Mouse (Mus musculus) forebrain, embryonic 15.5 days (tissue): ENCODE results near the gene Foxk1. TPM values are rescaled to one million over a fixed set of nuclear protein-coding genes. Genes with fewer than 3 reads are reported as not detected.

Experiments used
- ATAC-seq: fragments of 200-750 bp; cut with Nextera tagmentation; replicated peaks from 2 replicates; pipeline ENCODE4 v1.8.0; 2017; ENCODE audit warnings: mild to moderate bottlenecking, moderate TSS enrichment, moderate library complexity
- H3K27ac ChIP-seq: fragments of 300-500 bp; sonication (generic); replicated peaks from 2 replicates; pipeline ENCODE4 v1.5.1; 2015; ENCODE audit warnings: mild to moderate bottlenecking, inconsistent platforms
- H3K27me3 ChIP-seq: fragments of 300-500 bp; sonication (generic); 2 replicates; pipeline ENCODE4 v1.6.1; 2015; ENCODE audit warnings: inconsistent platforms
- H3K36me3 ChIP-seq: fragments of 300-500 bp; sonication (generic); 2 replicates; pipeline ENCODE4 v1.6.1; 2015; ENCODE audit warnings: mild to moderate bottlenecking, inconsistent platforms
- H3K4me1 ChIP-seq: fragments of 300-500 bp; sonication (generic); 2 replicates; pipeline ENCODE4 v1.6.1; 2015; ENCODE audit warnings: inconsistent platforms
- H3K4me2 ChIP-seq: fragments of 300-500 bp; sonication (generic); replicated peaks from 2 replicates; pipeline ENCODE4 v1.6.1; 2015; ENCODE audit warnings: mild to moderate bottlenecking, inconsistent platforms
- H3K4me3 ChIP-seq: fragments of 300-500 bp; sonication (generic); 2 replicates; pipeline ENCODE4 v1.5.1; 2015; ENCODE audit warnings: mild to moderate bottlenecking, inconsistent platforms
- H3K9ac ChIP-seq: fragments of 300-500 bp; sonication (generic); replicated peaks from 2 replicates; pipeline ENCODE4 v1.6.1; 2015; ENCODE audit warnings: mild to moderate bottlenecking, inconsistent platforms
- H3K9me3 ChIP-seq: fragments of 300-500 bp; sonication (generic); 2 replicates; pipeline ENCODE4 v1.6.1; 2016; ENCODE audit warnings: inconsistent platforms
- WGBS: fragments of 180-500 bp; shearing (Covaris S2); methylation state at CpG from one replicate; pipeline ENCODE4 v1.1.7; 2015; ENCODE audit warnings: mixed read lengths; 5-methylcytosine and 5-hydroxymethylcytosine counted together
- polyA plus RNA-seq: library from polyadenylated mRNA; unstranded; fragments of >200 nt; fragmentation: Nextera tagmentation; extraction: Ambion mirVana; gene quantifications from 2 replicates; pipeline ENCODE4 v1.2.1, GENCODE M21; 2015

Gene Foxk1
- polyA plus RNA-seq, 1 experiment from 2014 or later = 3.9 TPM

DNA sequence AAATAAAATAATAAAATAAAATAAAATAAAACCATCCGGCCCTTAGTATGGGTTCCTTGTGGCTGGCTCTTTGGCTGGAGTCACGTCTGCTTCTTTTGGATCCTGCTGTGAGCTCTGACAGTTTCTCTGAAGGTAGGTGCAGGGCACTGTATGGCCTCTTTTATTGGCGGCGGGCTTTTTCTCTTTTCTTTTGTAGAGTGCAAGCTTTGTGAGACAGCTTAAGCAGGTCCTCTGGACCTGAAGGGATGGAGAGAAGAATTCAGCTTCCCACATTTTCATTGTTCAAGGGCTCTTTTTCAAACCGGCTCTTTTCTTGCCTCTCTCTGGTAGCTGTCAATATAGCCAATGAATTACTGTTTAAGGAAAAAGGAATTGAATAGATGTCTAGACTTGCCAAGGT, 5.4 kb upstream of the Foxk1 start:
- H3K9ac ChIP-seq = 0 out of 2 replicates have a peak overlapping the region, but pooled peaks have one; percentile 10
- H3K9me3 ChIP-seq = no peaks in the 10 kb centered on the region
- H3K27ac ChIP-seq = peak overlapping the region; percentile 27; the same call in 1 of the 2 replicates
- no peaks in the 10 kb centered on the region for H3K27me3 ChIP-seq
- peaks cover 8% of the 10 kb centered on the region for H3K4me1 ChIP-seq
- H3K4me2 ChIP-seq = no peak overlapping the region
- ATAC-seq = no peak
- whole genome bisulfite sequencing = 10% methylated on average over 5 of the region's 5 CpGs
- no peaks in the 10 kb centered on the region for H3K36me3 ChIP-seq
- H3K4me3 ChIP-seq = no peak overlapping the region

DNA sequence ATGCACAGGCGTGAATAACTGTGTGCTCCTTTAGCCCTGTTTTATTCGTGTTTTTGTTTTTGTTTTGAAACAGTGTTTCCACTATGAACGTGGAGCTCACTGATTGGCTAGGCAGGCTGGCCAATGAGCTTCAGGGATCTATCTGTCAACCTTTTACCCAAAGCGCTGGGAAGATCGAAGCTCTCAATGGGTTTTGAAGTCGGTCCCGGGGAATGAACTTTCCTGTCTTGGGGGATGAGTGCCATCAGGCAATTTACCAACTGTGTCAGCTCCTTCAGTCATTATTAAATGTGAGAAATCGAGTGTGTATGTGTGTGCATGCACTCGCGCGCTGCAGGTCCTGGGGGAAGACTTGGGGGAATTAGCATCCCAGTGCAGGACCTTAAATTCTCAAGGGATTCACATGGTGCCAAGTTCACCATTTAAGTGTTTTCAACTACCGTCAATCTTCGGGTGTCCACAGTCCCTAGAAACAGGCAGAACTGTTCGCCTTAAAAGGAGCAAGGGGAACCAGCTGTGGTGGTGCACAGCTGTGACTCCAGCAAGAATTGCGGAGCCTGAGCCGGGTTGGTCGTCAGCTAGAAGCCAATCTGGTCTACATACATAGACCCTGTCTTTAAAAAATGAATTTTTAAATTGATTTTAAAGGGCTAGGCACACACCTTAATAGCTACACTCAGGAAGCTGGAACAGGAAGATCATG, 965 bp upstream of the Foxk1 start:
- peak overlapping the region; percentile 94; the same call in 1 of the 2 replicates for H3K9ac ChIP-seq
- WGBS = 28% methylated on average over 17 of the region's 17 CpGs
- no peak for ATAC-seq
- peak overlapping the region; percentile 95 for H3K4me3 ChIP-seq
- H3K36me3 ChIP-seq = no peaks in the 10 kb centered on the region
- no peaks in the 10 kb centered on the region for H3K27me3 ChIP-seq
- H3K9me3 ChIP-seq = no peaks in the 10 kb centered on the region
- H3K27ac ChIP-seq = peak overlapping the region; percentile 77
- peaks cover 43% of the 10 kb centered on the region for H3K4me1 ChIP-seq
- peak overlapping the region; percentile 86 for H3K4me2 ChIP-seq

DNA sequence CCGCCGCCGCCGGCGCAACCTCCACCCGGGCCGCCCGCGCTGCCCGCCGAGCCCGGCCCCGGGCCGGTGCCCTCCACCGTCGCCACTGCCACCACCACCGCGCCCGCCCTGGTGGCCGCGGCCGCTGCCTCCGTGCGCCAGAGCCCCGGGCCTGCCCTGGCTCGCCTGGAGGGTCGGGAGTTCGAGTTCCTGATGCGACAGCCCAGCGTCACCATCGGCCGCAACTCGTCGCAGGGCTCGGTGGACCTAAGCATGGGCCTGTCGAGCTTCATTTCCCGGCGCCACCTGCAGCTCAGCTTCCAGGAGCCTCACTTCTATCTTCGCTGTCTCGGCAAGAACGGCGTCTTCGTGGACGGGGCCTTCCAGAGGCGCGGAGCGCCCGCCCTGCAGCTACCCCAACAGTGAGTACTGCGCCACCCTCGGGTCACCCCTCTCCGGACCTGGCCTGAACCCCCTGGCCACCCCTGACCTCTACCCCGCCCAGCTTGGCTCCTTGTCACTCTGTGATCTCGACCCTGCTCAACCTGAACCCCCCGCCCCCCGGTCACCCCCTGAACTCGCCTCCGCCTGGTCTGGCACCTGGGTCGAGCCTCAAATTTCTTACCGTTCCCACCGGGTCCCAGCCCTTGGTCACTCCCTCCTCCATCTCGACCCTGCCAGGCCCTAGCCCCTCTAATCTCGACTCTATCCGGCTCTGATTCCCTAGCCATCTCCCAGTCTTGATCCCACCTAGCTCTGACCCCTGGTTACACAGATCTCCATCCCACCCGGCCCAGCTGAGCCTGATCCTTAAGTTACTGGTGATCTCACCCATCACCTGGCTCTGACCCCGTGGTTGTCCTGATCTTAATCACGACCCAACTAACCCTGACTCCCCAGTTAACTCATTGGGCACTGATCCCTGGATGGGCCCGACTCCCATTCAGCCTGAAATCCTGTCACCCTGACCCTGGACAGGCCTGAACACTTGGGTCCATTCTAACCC, 636 bp downstream of the Foxk1 start:
- peak; percentile 40 for ATAC-seq
- under 1% methylated on average over 65 of the region's 67 CpGs for WGBS
- Histone ChIP-seq H3K27ac (peak overlapping the region; percentile 77), H3K9ac (peak overlapping the region; percentile 94), H3K4me2 (peak overlapping the region; percentile 86), H3K27me3 (no peaks in the 10 kb centered on the region), H3K36me3 (no peaks in the 10 kb centered on the region), H3K4me3 (peak overlapping the region; percentile 95), H3K4me1 (peaks cover 48% of the 10 kb centered on the region), H3K9me3 (no peaks in the 10 kb centered on the region)

DNA sequence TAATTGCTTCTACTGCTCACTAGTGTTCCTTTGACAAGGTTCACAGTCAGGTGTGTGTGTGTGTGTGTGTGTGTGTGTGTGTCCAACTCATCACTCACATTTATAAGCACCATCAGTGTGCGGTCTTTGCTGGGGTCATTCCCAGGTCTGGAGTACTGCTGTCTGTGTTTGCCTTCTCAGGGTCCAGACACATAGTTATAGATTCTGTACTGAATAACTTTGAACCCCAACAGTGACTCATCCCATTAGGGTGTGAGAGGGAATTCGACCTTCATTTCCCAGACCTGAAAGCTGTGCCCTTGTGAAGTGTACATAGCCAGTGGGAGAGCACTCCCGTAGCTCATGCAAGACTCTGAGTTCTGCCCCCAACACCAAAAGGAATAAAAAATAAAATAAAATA, 2.4 kb downstream of the Foxk1 start:
- 78% methylated on average over 3 of the region's 3 CpGs for WGBS
- Histone ChIP-seq H3K4me2 (peak overlapping the region; percentile 86), H3K27ac (no peak overlapping the region), H3K27me3 (no peaks in the 10 kb centered on the region), H3K4me1 (peaks cover 65% of the 10 kb centered on the region), H3K4me3 (0 out of 2 replicates have a peak overlapping the region, but pooled peaks have one; percentile 95), H3K9ac (no peak overlapping the region), H3K9me3 (no peaks in the 10 kb centered on the region), H3K36me3 (no peaks in the 10 kb centered on the region)
- ATAC-seq = no peak

DNA sequence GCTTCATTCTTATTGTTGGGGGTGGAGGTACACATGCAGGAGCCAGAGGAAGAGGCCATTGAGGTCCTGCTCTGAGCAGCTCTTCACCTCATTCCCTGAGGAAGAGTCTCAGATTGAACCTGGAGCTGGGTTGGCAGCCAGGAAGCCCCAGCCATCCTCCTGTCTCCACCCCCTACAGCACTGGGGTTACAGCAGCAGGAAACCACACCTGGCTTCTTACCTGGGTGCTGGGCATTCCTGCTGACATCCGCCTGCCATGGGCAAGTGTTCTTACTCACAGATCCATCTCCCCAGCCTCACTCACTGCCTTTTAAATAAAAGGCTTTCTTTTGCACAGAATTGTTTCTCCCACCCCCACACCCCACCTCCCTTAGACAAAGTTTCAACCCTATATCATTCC, 3.0 kb downstream of the Foxk1 start:
- Histone ChIP-seq H3K4me3 (no peak overlapping the region), H3K4me1 (peaks cover 71% of the 10 kb centered on the region), H3K4me2 (peak overlapping the region; percentile 86; the same call in 1 of the 2 replicates), H3K36me3 (no peaks in the 10 kb centered on the region), H3K9me3 (no peaks in the 10 kb centered on the region), H3K27me3 (no peaks in the 10 kb centered on the region), H3K27ac (no peak overlapping the region), H3K9ac (no peak overlapping the region)
- no peak for ATAC-seq
- WGBS = 90% methylated on average over 1 of the region's 1 CpGs

DNA sequence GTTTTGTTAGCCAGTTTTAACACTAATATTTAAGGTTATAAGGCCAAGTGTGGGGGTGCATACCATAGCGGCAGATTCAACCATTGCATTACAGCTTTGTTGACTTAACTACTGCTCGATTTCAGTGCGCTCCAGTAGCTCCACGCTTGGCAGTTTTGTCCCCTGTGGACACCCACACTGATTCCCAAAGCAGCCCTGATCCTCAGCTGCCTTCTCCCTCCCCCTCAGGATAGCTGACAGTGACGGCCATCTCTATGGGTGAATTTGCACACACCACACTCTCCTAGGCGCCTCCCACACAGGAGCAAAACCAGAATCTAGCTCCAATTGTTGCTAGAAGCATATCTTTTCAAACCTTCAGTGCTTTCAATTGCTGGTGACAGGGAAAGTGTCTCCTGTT, 4.1 kb downstream of the Foxk1 start:
- Histone ChIP-seq H3K9me3 (no peaks in the 10 kb centered on the region), H3K27me3 (no peaks in the 10 kb centered on the region), H3K4me3 (no peak overlapping the region), H3K4me1 (peaks cover 78% of the 10 kb centered on the region), H3K36me3 (no peaks in the 10 kb centered on the region), H3K9ac (no peak overlapping the region), H3K4me2 (no peak overlapping the region), H3K27ac (no peak overlapping the region)
- ATAC-seq = no peak
- 79% methylated on average over 6 of the region's 6 CpGs for WGBS

DNA sequence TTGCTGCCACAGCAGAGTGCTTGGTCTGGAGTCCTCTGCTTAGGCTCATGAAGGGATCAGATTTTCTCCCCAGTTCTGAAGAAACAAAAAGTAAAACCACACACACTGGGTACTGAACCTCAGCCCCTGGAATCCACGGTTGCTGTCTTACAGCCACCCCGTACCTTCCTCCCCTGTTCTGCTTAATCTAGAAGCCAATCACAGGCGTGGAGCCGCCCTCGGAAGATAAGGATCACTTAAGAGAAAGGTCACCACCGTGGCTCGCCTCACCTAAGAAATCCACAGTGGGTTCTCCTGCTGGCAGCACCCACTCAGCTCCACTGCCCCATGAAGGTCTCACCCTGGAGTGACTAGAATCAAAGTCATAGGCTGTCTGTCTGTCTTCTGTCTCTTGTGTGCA, 5.1 kb downstream of the Foxk1 start:
- H3K4me1 ChIP-seq = peaks cover 80% of the 10 kb centered on the region

DNA sequence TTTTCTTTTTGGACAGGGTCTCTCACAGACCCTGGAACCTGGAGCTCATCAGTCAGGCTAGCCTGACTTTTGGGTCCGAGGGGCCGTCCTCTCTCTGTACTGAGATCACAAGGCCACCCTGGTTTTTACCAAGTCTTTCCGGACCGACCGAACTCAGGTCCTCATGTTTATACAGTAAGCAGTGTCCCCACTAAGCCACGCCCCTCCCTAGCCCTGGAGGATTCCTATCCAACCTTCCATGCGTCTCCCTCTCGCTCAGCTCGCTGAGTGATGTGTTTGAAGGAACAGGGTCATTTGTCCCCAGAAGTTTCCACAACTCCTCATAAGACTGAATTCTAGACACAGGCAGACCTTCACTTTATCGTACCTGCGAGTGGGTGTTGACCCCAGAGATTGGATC, 5.6 kb downstream of the Foxk1 start:
- H3K36me3 ChIP-seq = no peaks in the 10 kb centered on the region
- no peak overlapping the region for H3K9ac ChIP-seq
- no peak overlapping the region for H3K27ac ChIP-seq
- H3K27me3 ChIP-seq = no peaks in the 10 kb centered on the region
- ATAC-seq = no peak
- no peaks in the 10 kb centered on the region for H3K9me3 ChIP-seq
- H3K4me2 ChIP-seq = no peak overlapping the region
- H3K4me3 ChIP-seq = no peak overlapping the region
- 86% methylated on average over 11 of the region's 11 CpGs for WGBS
- H3K4me1 ChIP-seq = peaks cover 79% of the 10 kb centered on the region

More for the DNA sequence above, 5.1 kb downstream of the Foxk1 start:
- H3K9ac ChIP-seq = no peak overlapping the region
- H3K27me3 ChIP-seq = no peaks in the 10 kb centered on the region
- WGBS = 88% methylated on average over 7 of the region's 7 CpGs
- no peaks in the 10 kb centered on the region for H3K9me3 ChIP-seq
- no peak overlapping the region for H3K4me3 ChIP-seq
- no peak overlapping the region for H3K4me2 ChIP-seq
- H3K27ac ChIP-seq = no peak overlapping the region
- no peak for ATAC-seq
- H3K36me3 ChIP-seq = no peaks in the 10 kb centered on the region

DNA sequence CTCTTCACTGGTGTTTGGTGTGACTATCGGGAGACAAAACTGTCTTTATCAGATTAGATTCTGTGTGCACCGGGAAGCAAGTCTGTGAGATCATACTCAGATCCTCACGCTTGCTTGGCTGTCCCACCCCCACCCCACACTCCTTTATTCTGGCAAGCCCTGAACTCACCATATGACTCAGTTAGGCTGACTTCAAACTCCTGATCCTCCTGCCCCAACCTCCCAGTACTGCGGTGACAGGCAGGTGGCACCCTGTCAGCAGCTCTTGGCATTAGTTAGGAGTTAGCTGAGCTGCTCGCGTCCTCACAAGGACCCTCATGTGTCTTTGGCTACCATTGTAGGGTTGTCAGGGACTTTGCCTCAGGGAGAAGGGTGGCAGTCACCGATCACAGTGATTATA, 6.1 kb downstream of the Foxk1 start:
- Histone ChIP-seq H3K27ac (no peak overlapping the region), H3K4me2 (no peak overlapping the region), H3K27me3 (no peaks in the 10 kb centered on the region), H3K9me3 (no peaks in the 10 kb centered on the region), H3K4me1 (peaks cover 74% of the 10 kb centered on the region), H3K9ac (no peak overlapping the region), H3K4me3 (no peak overlapping the region), H3K36me3 (no peaks in the 10 kb centered on the region)
- peak; percentile 39; the same call in 1 of the 2 replicates for ATAC-seq
- 63% methylated on average over 7 of the region's 7 CpGs for WGBS

DNA sequence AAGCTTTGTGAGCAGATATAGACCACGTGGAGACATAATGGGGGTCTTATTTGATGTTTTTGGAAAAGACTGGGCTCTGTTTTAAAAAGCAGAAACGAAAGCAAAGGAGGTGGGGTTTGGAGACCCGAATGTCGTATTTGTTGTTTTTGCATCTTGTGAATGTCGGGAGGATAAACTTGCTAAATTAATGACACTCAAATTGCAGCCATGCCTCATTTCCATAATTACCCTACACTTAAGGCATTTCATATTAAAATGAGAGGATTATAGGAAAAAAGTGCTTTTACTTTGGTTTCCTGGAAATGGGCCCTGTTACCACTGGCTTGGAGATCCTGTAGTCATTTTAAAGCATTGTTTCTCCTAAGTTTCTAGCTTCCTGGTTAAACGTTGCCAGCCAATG, 7.9 kb downstream of the Foxk1 start:
- H3K9me3 ChIP-seq = no peaks in the 10 kb centered on the region
- no peaks in the 10 kb centered on the region for H3K27me3 ChIP-seq
- no peak for ATAC-seq
- H3K9ac ChIP-seq = no peak overlapping the region
- no peak overlapping the region for H3K4me3 ChIP-seq
- 15% methylated on average over 6 of the region's 6 CpGs for WGBS
- no peak overlapping the region for H3K27ac ChIP-seq
- H3K4me1 ChIP-seq = peaks cover 62% of the 10 kb centered on the region
- no peak overlapping the region for H3K4me2 ChIP-seq
- no peaks in the 10 kb centered on the region for H3K36me3 ChIP-seq

DNA sequence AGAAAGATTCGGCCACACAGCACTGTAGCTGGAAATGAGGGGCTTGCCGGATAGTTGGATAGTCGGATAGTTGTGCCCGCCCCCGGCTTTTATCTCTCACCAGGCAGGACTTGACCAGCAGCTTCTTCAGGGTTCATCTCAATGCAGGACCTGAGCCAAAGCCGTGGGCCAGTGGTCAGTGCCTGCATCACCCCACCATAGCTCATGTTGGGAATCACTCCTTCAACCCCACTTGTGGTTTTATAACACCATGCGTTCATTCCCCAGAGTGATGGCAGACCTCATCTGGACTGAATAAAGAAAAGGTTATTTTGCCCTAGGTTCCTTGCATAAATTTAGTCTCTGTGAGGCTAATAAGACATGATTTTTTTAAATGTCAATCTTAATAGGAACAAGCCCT, 9.1 kb downstream of the Foxk1 start:
- Histone ChIP-seq H3K4me3 (no peak overlapping the region), H3K27me3 (no peaks in the 10 kb centered on the region), H3K9ac (no peak overlapping the region), H3K9me3 (no peaks in the 10 kb centered on the region), H3K27ac (peak overlapping the region; percentile 9; the same call in 1 of the 2 replicates), H3K4me1 (peaks cover 50% of the 10 kb centered on the region), H3K36me3 (no peaks in the 10 kb centered on the region), H3K4me2 (no peak overlapping the region)
- ATAC-seq = no peak
- 53% methylated on average over 7 of the region's 7 CpGs for WGBS
